Mouse (Mus musculus): ENCODE measurements at regions not wholly inside any gene's neighbourhood (a gene's known extent, or its start where the extent isn't known, plus 50 kb on each side); places are given as distances from the start of the nearest gene placed in this dataset.

DNA sequence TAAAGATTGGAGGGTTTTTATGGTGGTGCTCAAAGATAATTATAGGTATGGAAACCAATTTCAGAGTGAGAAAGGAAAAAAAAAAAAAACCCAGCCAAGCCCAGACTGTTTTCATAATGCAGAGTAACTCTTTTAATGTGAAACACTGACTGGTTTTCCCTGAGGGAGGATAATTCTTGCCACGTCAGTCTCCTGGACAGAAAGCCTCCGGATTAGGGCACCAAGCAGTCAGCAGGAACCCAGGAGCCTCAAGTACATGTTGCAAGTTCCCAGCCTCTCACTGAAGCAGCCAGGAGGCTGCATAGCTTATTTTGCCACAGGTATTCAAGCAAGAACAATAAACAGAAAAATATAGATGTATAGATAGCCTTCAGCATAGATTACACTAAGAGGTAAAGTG lies 378.9 kb upstream of the Noct start:
- no peaks in the 10 kb centered on the region for H3K27me3 ChIP-seq
- ATAC-seq (ENCODE audit: low FRiP score, low read depth) = 0 out of 2 replicates have a peak, but pooled peaks have one; percentile 14

DNA sequence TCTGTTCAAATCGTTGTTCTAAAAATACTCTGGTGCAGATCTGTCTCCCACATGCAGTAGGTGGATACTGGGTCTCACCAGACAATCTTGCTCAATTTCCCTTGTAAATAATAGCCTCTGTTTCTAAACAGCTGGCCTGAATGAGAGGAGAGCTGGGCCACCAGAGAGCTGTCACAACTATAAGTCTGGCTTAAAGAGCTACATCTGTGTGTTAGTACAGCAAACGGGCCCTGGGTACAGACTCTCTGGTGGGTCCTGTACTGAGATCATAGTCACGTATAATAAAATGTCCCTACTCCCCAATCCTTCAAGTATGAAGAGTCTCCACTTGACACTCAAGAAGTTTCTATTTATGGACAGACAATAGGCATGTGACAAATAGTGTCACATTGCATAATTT lies 375.7 kb upstream of the Noct start:
- no peak overlapping the region for H3K27ac ChIP-seq (replicated peaks)
- H3K9me3 ChIP-seq = no peaks in the 10 kb centered on the region
- 83% methylated on average over 3 of the region's 3 CpGs for WGBS
- peaks cover 8% of the 10 kb centered on the region for H3K4me1 ChIP-seq
- no peak for ATAC-seq (ENCODE audit: low FRiP score, low read depth)
- H3K36me3 ChIP-seq = no peaks in the 10 kb centered on the region
- no peak overlapping the region for H3K4me2 ChIP-seq (replicated peaks)
- no peaks in the 10 kb centered on the region for H3K27me3 ChIP-seq
- H3K9ac ChIP-seq (replicated peaks) = no peak overlapping the region
- H3K4me3 ChIP-seq = no peak overlapping the region

More for the DNA sequence above, 378.9 kb upstream of the Noct start:
- Histone ChIP-seq H3K4me3 (no peak overlapping the region), H3K9me3 (no peaks in the 10 kb centered on the region), H3K36me3 (no peaks in the 10 kb centered on the region), H3K9ac (replicated peaks) (no peak overlapping the region), H3K4me1 (peaks cover 8% of the 10 kb centered on the region), H3K4me2 (replicated peaks) (0 out of 2 replicates have a peak overlapping the region, but pooled peaks have one; percentile 9), H3K27ac (replicated peaks) (peak overlapping the region; percentile 40; the same call in 1 of the 2 replicates)
- WGBS = 26% methylated on average over 2 of the region's 2 CpGs

DNA sequence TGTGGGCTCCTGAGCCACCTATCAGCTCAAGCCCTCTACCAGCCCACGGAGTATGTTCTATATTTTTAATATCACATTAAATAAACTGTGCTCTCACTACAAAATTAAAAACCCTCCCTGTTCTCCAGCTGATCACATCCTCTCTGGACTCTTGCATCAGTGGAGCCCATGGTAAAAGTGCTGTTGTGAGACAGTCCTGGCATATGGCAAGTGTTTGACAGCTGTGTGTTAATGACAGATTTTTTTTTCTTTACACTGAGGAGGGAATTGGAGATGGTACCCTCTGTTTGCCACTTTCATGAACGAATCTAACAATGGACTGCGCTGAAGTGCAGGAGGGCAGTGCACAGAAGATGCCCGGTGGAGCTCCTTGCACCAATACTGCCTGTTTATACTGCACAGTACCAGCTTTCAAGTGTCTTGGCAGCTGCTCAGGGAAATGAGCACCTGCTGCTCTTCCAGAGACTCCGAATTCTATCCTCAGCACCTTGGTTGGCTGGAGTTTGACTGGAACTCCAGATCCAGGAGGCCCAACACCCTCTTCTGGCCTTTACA lies 373.1 kb upstream of the Noct start:
- no peak overlapping the region for H3K9ac ChIP-seq (replicated peaks)
- H3K4me3 ChIP-seq = no peak overlapping the region
- H3K27me3 ChIP-seq = no peaks in the 10 kb centered on the region
- H3K4me2 ChIP-seq (replicated peaks) = no peak overlapping the region
- H3K27ac ChIP-seq (replicated peaks) = no peak overlapping the region
- no peaks in the 10 kb centered on the region for H3K9me3 ChIP-seq
- WGBS = 82% methylated on average over 5 of the region's 5 CpGs
- no peak for ATAC-seq (ENCODE audit: low FRiP score, low read depth)
- H3K36me3 ChIP-seq = no peaks in the 10 kb centered on the region
- no peaks in the 10 kb centered on the region for H3K4me1 ChIP-seq

DNA sequence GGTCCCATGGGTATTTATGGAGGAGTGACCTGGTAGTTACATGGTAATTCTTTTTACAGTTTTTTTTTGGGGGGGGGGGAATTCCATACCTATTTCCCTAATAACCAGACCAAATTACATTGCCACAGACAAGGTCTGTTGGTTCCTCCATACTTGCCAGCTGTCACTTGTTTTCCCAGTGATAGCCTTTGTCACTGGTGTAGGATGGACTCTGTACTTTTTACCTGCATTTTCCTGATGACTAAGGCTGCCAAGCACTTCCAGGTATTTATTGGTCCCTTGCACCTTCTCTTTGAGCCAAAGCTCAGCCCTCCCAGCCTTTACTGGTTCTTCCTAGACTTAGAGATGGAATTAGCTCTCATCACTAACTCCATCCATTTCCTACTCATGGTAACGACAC lies 357.1 kb upstream of the Noct start:
- Histone ChIP-seq H3K9ac (replicated peaks) (no peak overlapping the region), H3K9me3 (no peaks in the 10 kb centered on the region), H3K4me3 (no peak overlapping the region), H3K4me2 (replicated peaks) (no peak overlapping the region), H3K36me3 (no peaks in the 10 kb centered on the region), H3K4me1 (no peaks in the 10 kb centered on the region), H3K27me3 (no peaks in the 10 kb centered on the region), H3K27ac (replicated peaks) (no peak overlapping the region)
- WGBS = 88% methylated on average over 1 of the region's 1 CpGs
- no peak for ATAC-seq (ENCODE audit: low FRiP score, low read depth)

- H3K4me3 ChIP-seq = no peak overlapping the region
- 89% methylated on average over 3 of the region's 3 CpGs for WGBS
- H3K9ac ChIP-seq (replicated peaks) = no peak overlapping the region
- no peaks in the 10 kb centered on the region for H3K36me3 ChIP-seq
- no peak overlapping the region for H3K27ac ChIP-seq (replicated peaks)
- no peak for ATAC-seq (ENCODE audit: low FRiP score, low read depth)
- H3K27me3 ChIP-seq = no peaks in the 10 kb centered on the region
- H3K4me2 ChIP-seq (replicated peaks) = no peak overlapping the region
- no peaks in the 10 kb centered on the region for H3K9me3 ChIP-seq
- no peaks in the 10 kb centered on the region for H3K4me1 ChIP-seq
Measured at GRCm38 (mm10) chr3:50869211-50869610, 355.0 kb upstream of the Noct start.

DNA sequence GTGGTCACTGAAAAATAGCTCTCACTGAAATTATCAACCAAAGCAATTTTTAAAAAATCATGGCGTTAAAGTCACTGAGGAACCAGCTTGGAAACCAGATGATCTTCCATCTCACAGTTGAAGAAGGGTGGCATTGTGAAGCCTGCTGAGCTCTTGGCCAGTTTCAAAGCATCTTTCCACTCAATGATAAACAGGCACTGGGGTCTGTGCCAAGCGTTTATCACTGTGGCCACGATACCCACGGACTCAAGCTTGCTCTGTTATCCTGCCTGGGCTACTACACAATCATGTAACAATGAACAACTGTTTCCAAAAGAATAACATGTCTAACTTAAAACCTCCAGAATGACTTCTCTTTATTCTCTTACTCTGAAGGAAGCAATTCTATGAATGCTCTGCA lies 345.2 kb upstream of the Noct start:
- no peak for ATAC-seq (ENCODE audit: low FRiP score, low read depth)
- Histone ChIP-seq H3K4me2 (replicated peaks) (no peak overlapping the region), H3K4me1 (peaks cover 20% of the 10 kb centered on the region), H3K27me3 (no peaks in the 10 kb centered on the region), H3K4me3 (no peak overlapping the region), H3K36me3 (no peaks in the 10 kb centered on the region), H3K27ac (replicated peaks) (no peak overlapping the region), H3K9ac (replicated peaks) (no peak overlapping the region), H3K9me3 (no peaks in the 10 kb centered on the region)
- WGBS = 92% methylated on average over 4 of the region's 4 CpGs

GRCm38 (mm10) chr3:50879595-50879994 lies 344.7 kb upstream of the Noct start:
- Histone ChIP-seq H3K9ac (replicated peaks) (no peak overlapping the region), H3K4me1 (peaks cover 20% of the 10 kb centered on the region), H3K36me3 (no peaks in the 10 kb centered on the region), H3K4me2 (replicated peaks) (no peak overlapping the region), H3K27me3 (no peaks in the 10 kb centered on the region), H3K4me3 (no peak overlapping the region), H3K9me3 (no peaks in the 10 kb centered on the region), H3K27ac (replicated peaks) (no peak overlapping the region)
- no peak for ATAC-seq (ENCODE audit: low FRiP score, low read depth)
- WGBS = 87% methylated on average over 8 of the region's 8 CpGs

- Histone ChIP-seq H3K36me3 (no peaks in the 10 kb centered on the region), H3K9ac (replicated peaks) (no peak overlapping the region), H3K27me3 (peaks cover 3% of the 10 kb centered on the region; the same call in 1 of the 2 replicates), H3K27ac (replicated peaks) (peak overlapping the region; percentile 69), H3K9me3 (no peaks in the 10 kb centered on the region), H3K4me1 (peaks cover 20% of the 10 kb centered on the region), H3K4me2 (replicated peaks) (peak overlapping the region; percentile 26), H3K4me3 (no peak overlapping the region)
- WGBS = 5% methylated on average over 9 of the region's 9 CpGs
- ATAC-seq (ENCODE audit: low FRiP score, low read depth) = peak; percentile 64
Measured at GRCm38 (mm10) chr3:50881437-50882248, 342.6 kb upstream of the Noct start.

DNA sequence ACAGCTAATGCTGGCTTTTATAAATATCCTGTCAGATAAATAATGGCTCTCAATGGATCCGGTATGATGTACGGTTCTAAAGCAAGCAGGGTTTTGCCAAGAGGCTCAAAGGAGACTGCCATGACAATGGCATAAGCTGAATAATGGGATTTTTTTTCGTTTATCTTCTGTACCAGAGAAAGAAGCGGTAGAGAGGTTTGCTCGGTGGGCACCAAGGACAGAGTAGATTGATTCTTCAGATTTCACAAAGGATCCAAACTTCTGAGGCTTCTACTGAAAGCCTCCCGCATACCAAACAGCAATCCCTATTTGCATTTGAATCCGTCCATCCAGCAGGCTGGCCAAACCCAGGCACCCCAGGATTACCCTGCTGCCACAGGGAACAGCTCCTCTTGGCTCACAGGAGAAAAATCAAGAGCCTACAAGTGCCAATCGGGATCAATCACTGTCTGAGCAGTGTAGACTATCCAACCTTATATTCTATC lies 342.0 kb upstream of the Noct start:
- no peak overlapping the region for H3K9ac ChIP-seq (replicated peaks)
- no peak overlapping the region for H3K4me3 ChIP-seq
- no peaks in the 10 kb centered on the region for H3K36me3 ChIP-seq
- peak overlapping the region; percentile 69 for H3K27ac ChIP-seq (replicated peaks)
- WGBS = 5% methylated on average over 8 of the region's 8 CpGs
- peaks cover 3% of the 10 kb centered on the region; the same call in 1 of the 2 replicates for H3K27me3 ChIP-seq
- H3K4me1 ChIP-seq = peaks cover 20% of the 10 kb centered on the region
- peak; percentile 79 for ATAC-seq (ENCODE audit: low FRiP score, low read depth)
- peak overlapping the region; percentile 26 for H3K4me2 ChIP-seq (replicated peaks)
- H3K9me3 ChIP-seq = no peaks in the 10 kb centered on the region

DNA sequence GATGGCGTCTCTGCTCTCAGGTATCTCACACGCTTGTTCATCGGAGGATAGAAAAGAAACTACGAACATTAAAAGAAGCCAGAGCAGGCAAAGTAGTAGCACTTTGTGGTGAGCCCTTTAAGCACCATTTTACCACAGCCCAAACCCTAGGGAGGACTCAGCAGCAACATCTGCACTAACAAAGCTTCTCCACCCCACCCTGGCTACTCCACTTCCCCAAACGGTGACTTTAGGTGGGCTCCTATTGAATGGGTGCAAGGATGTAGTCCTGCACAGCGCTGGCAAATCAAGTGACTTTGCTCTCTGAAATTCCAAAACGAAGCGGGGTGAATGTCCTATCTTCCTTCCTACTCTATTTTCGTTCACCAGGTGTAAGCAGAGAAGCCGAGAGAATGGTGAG lies 337.9 kb upstream of the Noct start:
- no peak overlapping the region for H3K9ac ChIP-seq (replicated peaks)
- WGBS = 87% methylated on average over 10 of the region's 10 CpGs
- peaks cover 3% of the 10 kb centered on the region; the same call in 1 of the 2 replicates for H3K27me3 ChIP-seq
- H3K4me1 ChIP-seq = peaks cover 16% of the 10 kb centered on the region
- no peaks in the 10 kb centered on the region for H3K9me3 ChIP-seq
- H3K27ac ChIP-seq (replicated peaks) = no peak overlapping the region
- no peak overlapping the region for H3K4me3 ChIP-seq
- no peaks in the 10 kb centered on the region for H3K36me3 ChIP-seq
- no peak overlapping the region for H3K4me2 ChIP-seq (replicated peaks)
- ATAC-seq (ENCODE audit: low FRiP score, low read depth) = no peak

- no peak overlapping the region for H3K4me3 ChIP-seq
- no peaks in the 10 kb centered on the region for H3K36me3 ChIP-seq
- peaks cover 3% of the 10 kb centered on the region; the same call in 1 of the 2 replicates for H3K27me3 ChIP-seq
- H3K4me1 ChIP-seq = peaks cover 9% of the 10 kb centered on the region
- WGBS = 60% methylated on average over 7 of the region's 7 CpGs
- H3K9me3 ChIP-seq = no peaks in the 10 kb centered on the region
- no peak for ATAC-seq (ENCODE audit: low FRiP score, low read depth)
- no peak overlapping the region for H3K4me2 ChIP-seq (replicated peaks)
- H3K27ac ChIP-seq (replicated peaks) = no peak overlapping the region
- no peak overlapping the region for H3K9ac ChIP-seq (replicated peaks)
Measured at GRCm38 (mm10) chr3:50887002-50887401, 337.2 kb upstream of the Noct start.

DNA sequence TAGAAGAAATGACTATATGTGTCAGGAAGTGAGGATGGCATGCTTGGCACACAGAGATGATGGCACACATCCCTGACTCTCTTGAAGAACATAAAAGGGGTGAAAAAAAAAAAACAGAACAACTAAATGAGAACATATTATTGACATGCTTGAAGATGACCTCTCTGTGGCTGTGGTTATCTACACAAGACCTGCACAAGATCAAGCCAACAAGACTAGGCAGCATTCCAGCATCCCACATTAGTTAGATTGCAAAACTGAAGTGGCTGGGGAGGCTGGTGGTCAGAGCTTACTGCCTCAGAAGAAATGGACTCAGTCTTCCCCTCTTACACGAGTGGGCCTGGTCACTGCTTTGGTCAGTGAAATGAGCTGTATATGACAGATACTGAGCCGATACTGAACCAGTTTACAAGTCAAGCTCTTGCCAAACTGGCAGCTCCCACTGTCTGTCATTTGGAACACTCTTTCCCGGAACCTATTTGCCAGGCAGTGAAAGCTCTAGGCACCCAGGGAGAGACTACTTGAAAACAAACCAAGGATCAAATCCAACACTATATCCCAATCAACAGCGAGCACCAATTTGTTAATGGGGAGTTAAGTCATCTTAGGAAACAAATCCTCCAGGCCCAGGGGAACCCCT lies 335.6 kb upstream of the Noct start:
- no peak overlapping the region for H3K4me3 ChIP-seq
- no peak overlapping the region for H3K4me2 ChIP-seq (replicated peaks)
- peaks cover 3% of the 10 kb centered on the region; the same call in 1 of the 2 replicates for H3K27me3 ChIP-seq
- ATAC-seq (ENCODE audit: low FRiP score, low read depth) = no peak
- H3K36me3 ChIP-seq = no peaks in the 10 kb centered on the region
- 87% methylated on average over 4 of the region's 4 CpGs for WGBS
- no peaks in the 10 kb centered on the region for H3K9me3 ChIP-seq
- no peak overlapping the region for H3K27ac ChIP-seq (replicated peaks)
- no peaks in the 10 kb centered on the region for H3K4me1 ChIP-seq
- H3K9ac ChIP-seq (replicated peaks) = no peak overlapping the region

Measured in midbrain, embryonic 12.5 days (tissue).